Mouse (Mus musculus): ENCODE data around the gene BC028528. TPM values are rescaled to one million over a fixed set of nuclear protein-coding genes. Genes with fewer than 3 reads are reported as not detected.

The BC028528 gene
- total and polyA plus RNA-seq, 3 experiments = 15.6 to 46.1 (median 40.6) TPM

GRCm38 (mm10) chr3:95893126-95893525 lies 1.3 kb upstream of the BC028528 start:
- DNase-seq (ENCODE audit: extremely low read depth) = no peak
- H3K4me2 ChIP-seq (ENCODE audit: insufficient read depth, low read depth, poor library complexity, severe bottlenecking) = peak overlapping the region; percentile 93
- in situ Hi-C loops (cut with MboI; ENCODE audit: low pct_ligation_motif_present, low pct_unique_long_range_greater_than_20kb, low sequenced_read_pairs) = no loop called here
- peaks cover 12 to 31% of the 10 kb centered on the region in 2 experiments for H3K36me3 ChIP-seq (replicated peaks in 1 of 2; ENCODE audit: control insufficient read depth in 1 of 2, insufficient read depth in 1 of 2, low read length in 1 of 2)
- H3K9ac ChIP-seq (ENCODE audit: insufficient read depth, low read depth) = peak overlapping the region; percentile 63
- H3K27me3 ChIP-seq (replicated peaks) = no peaks in the 10 kb centered on the region
- no peaks in the 10 kb centered on the region for H3K9me3 ChIP-seq (replicated peaks; ENCODE audit: low read length)
- H3K27ac ChIP-seq (ENCODE audit: insufficient read depth, low read depth) = no peak overlapping the region
- H3K79me2 ChIP-seq (replicated peaks; ENCODE audit: control insufficient read depth, extremely low read depth, insufficient read depth, poor library complexity, severe bottlenecking) = peaks cover 16% of the 10 kb centered on the region
- TF ChIP-seq TBP (conservative IDR thresholded peaks at IDR 0.05; ENCODE audit: low read depth, low read length) (no peak), UBTF (IDR thresholded peaks at IDR 0.05; ENCODE audit: low read depth, low read length) (no peak), MAFK (IDR thresholded peaks at IDR 0.05; ENCODE audit: insufficient replicate concordance, low read length) (no peak)
- H3K4me3 ChIP-seq (replicated peaks in 1 of 3; ENCODE audit: low read depth in 2 of 3, low read length in 2 of 3, poor library complexity in 1 of 3) = peak overlapping the region; percentile 41 to 52 (median 45)
- peaks cover 11 to 58% of the 10 kb centered on the region in 2 experiments for H3K4me1 ChIP-seq (ENCODE audit: control insufficient read depth in 1 of 2, insufficient read depth in 2 of 2)
- dilution Hi-C loops (cut with MboI; ENCODE audit: extremely low pct_ligation_motif_present, extremely low pct_unique_long_range_greater_than_20kb, low sequenced_read_pairs) = no loop called here

GRCm38 (mm10) chr3:95892066-95893052 lies 554 bp upstream of the BC028528 start:
- Histone ChIP-seq H3K27me3 (replicated peaks) (no peaks in the 10 kb centered on the region), H3K4me1 (ENCODE audit: control insufficient read depth in 1 of 2, insufficient read depth in 2 of 2) (peaks cover 18 to 61% of the 10 kb centered on the region in 2 experiments), H3K4me2 (ENCODE audit: insufficient read depth, low read depth, poor library complexity, severe bottlenecking) (peak overlapping the region; percentile 93), H3K27ac (ENCODE audit: insufficient read depth, low read depth) (no peak overlapping the region), H3K4me3 (replicated peaks in 1 of 3; ENCODE audit: low read depth in 2 of 3, low read length in 2 of 3, poor library complexity in 1 of 3) (peak overlapping the region; percentile 51 to 54 (median 53)), H3K36me3 (replicated peaks in 1 of 2; ENCODE audit: control insufficient read depth in 1 of 2, insufficient read depth in 1 of 2, low read length in 1 of 2) (peaks cover 17 to 32% of the 10 kb centered on the region in 2 experiments), H3K9me3 (replicated peaks; ENCODE audit: low read length) (no peaks in the 10 kb centered on the region), H3K79me2 (replicated peaks; ENCODE audit: control insufficient read depth, extremely low read depth, insufficient read depth, poor library complexity, severe bottlenecking) (peaks cover 16% of the 10 kb centered on the region), H3K9ac (ENCODE audit: insufficient read depth, low read depth) (no peak overlapping the region)
- no peak for DNase-seq (ENCODE audit: extremely low read depth)
- in situ Hi-C loops (cut with MboI; ENCODE audit: low pct_ligation_motif_present, low pct_unique_long_range_greater_than_20kb, low sequenced_read_pairs) (no loop called here), dilution Hi-C loops (cut with MboI; ENCODE audit: extremely low pct_ligation_motif_present, extremely low pct_unique_long_range_greater_than_20kb, low sequenced_read_pairs) (no loop called here)
- TF ChIP-seq MAFK (IDR thresholded peaks at IDR 0.05; ENCODE audit: insufficient replicate concordance, low read length) = no peak
- TF ChIP-seq MAZ (IDR thresholded peaks at IDR 0.05; ENCODE audit: low read depth, low read length) = no peak
- no peak for TF ChIP-seq ZKSCAN1 (IDR thresholded peaks at IDR 0.05; ENCODE audit: borderline replicate concordance, low read depth, low read length)
- no peak for TF ChIP-seq ZMIZ1 (IDR thresholded peaks at IDR 0.05; ENCODE audit: low read depth, low read length)
- TF ChIP-seq ZC3H11A (IDR thresholded peaks at IDR 0.05; ENCODE audit: low read depth, low read length) = no peak
- TF ChIP-seq NRF1 (IDR thresholded peaks at IDR 0.05; ENCODE audit: low read depth, low read length) = no peak
- TF ChIP-seq JUN (IDR thresholded peaks at IDR 0.05; ENCODE audit: insufficient read depth, low read depth, low read length) = no peak
- TF ChIP-seq MXI1 (IDR thresholded peaks at IDR 0.05; ENCODE audit: low read depth, low read length) = no peak
- no peak for TF ChIP-seq UBTF (IDR thresholded peaks at IDR 0.05; ENCODE audit: low read depth, low read length)
- no peak for TF ChIP-seq BHLHE40 (IDR thresholded peaks at IDR 0.05; ENCODE audit: low read depth, low read length)
- no peak for TF ChIP-seq USF2 (conservative IDR thresholded peaks at IDR 0.05; ENCODE audit: low read depth, low read length)
- TF ChIP-seq EP300 (IDR thresholded peaks at IDR 0.05; ENCODE audit: low read length) = no peak
- TF ChIP-seq SMC3 (IDR thresholded peaks at IDR 0.05; ENCODE audit: low read depth, low read length) = no peak
- no peak for TF ChIP-seq KAT2A (IDR thresholded peaks at IDR 0.05; ENCODE audit: insufficient replicate concordance, low read length)
- no peak for TF ChIP-seq CHD1 (IDR thresholded peaks at IDR 0.05; ENCODE audit: low read depth, low read length)
- TF ChIP-seq RCOR1 (conservative IDR thresholded peaks at IDR 0.05; ENCODE audit: low read depth, low read length) = no peak
- TF ChIP-seq CTCF (conservative IDR thresholded peaks at IDR 0.05 in 1 of 2, IDR thresholded peaks at IDR 0.05 in 1 of 2; ENCODE audit: low read depth in 2 of 2, low read length in 2 of 2) = no peak
- TF ChIP-seq POLR2A (IDR thresholded peaks at IDR 0.05; ENCODE audit: low read depth, low read length) = no peak

All from CH12.LX (cell line).